Mouse (Mus musculus) intestine, embryonic 14.5 days (tissue): ENCODE measurements around the gene Sgo1. TPM values are rescaled to one million over a fixed set of nuclear protein-coding genes. Genes with fewer than 3 reads are reported as not detected.

Source experiments
- ATAC-seq: fragments of 200-750 bp; cut with Nextera tagmentation; replicated peaks from 2 replicates; pipeline ENCODE4 v1.8.0; 2017; ENCODE audit warnings: low read depth, moderate number of reproducible peaks, moderate TSS enrichment, moderate library complexity; ENCODE audit not compliant: low FRiP score, low TSS enrichment
- DNase-seq: peaks from one replicate; pipeline ENCODE4 v3.0.0-alpha.2; 2018; ENCODE audit warnings: low spot score
- H3K27ac ChIP-seq: fragments of 300-500 bp; sonication (generic); 2 replicates; pipeline ENCODE4 v1.5.1; 2014; ENCODE audit warnings: low read depth, mild to moderate bottlenecking, control low read depth
- H3K27me3 ChIP-seq: fragments of 300-500 bp; sonication (generic); replicated peaks from 2 replicates; pipeline ENCODE4 v1.6.1; 2014; ENCODE audit warnings: low read length, control low read depth; ENCODE audit not compliant: control insufficient read depth, insufficient read depth
- H3K36me3 ChIP-seq: fragments of 300-500 bp; sonication (generic); 2 replicates; pipeline ENCODE4 v1.6.1; 2014; ENCODE audit warnings: low read length, control low read depth; ENCODE audit not compliant: control insufficient read depth, insufficient read depth
- H3K4me1 ChIP-seq: fragments of 300-500 bp; sonication (generic); replicated peaks from 2 replicates; pipeline ENCODE4 v1.6.1; 2014; ENCODE audit warnings: low read length, control low read depth, mixed read lengths; ENCODE audit not compliant: control insufficient read depth, insufficient read depth
- H3K4me2 ChIP-seq: fragments of 300-500 bp; sonication (generic); 2 replicates; pipeline ENCODE4 v1.6.1; 2014; ENCODE audit warnings: low read length
- H3K4me3 ChIP-seq: fragments of 300-500 bp; sonication (generic); 2 replicates; pipeline ENCODE4 v1.5.1; 2014; ENCODE audit warnings: low read depth, low read length, control low read depth, mixed read lengths
- H3K9ac ChIP-seq: fragments of 300-500 bp; sonication (generic); 2 replicates; pipeline ENCODE4 v1.6.1; 2014; ENCODE audit warnings: mild to moderate bottlenecking, low read length
- H3K9me3 ChIP-seq: fragments of 300-500 bp; sonication (generic); 2 replicates; pipeline ENCODE4 v1.6.1; 2016; ENCODE audit warnings: low read length, control low read depth; ENCODE audit not compliant: control insufficient read depth
- WGBS: fragments of 180-500 bp; shearing (Covaris S2); extraction: QIAGEN DNeasy Blood & Tissue Kit; methylation state at CpG from one replicate; pipeline ENCODE4 v1.1.7; 2014; 5-methylcytosine and 5-hydroxymethylcytosine counted together
- polyA plus RNA-seq: library from polyadenylated mRNA; unstranded; fragments of >200 nt; fragmentation: Nextera tagmentation; extraction: Ambion mirVana; gene quantifications from 2 replicates; pipeline ENCODE4 v1.2.1, GENCODE M21; 2014

Sgo1 gene
- polyA plus RNA-seq, 1 experiment from 2014 or later = 39.7 TPM

GRCm38 (mm10) chr17:53656369-53656860 lies 32.7 kb downstream of the Sgo1 start:
- DNase-seq (no peak), ATAC-seq (no peak)
- H3K4me2 ChIP-seq = no peak overlapping the region
- H3K9me3 ChIP-seq = no peaks in the 10 kb centered on the region
- H3K9ac ChIP-seq = no peak overlapping the region
- H3K36me3 ChIP-seq = peaks cover 34% of the 10 kb centered on the region
- H3K27ac ChIP-seq = no peak overlapping the region
- no peaks in the 10 kb centered on the region for H3K4me1 ChIP-seq
- 45% methylated on average over 6 of the region's 6 CpGs for WGBS
- H3K4me3 ChIP-seq = no peak overlapping the region
- no peaks in the 10 kb centered on the region for H3K27me3 ChIP-seq

- no peak for DNase-seq
Measured at GRCm38 (mm10) chr17:53655959-53656358, 33.2 kb downstream of the Sgo1 start.

GRCm38 (mm10) chr17:53655081-53655480 lies 34.1 kb downstream of the Sgo1 start:
- H3K4me3 ChIP-seq = no peak overlapping the region
- H3K9me3 ChIP-seq = no peaks in the 10 kb centered on the region
- H3K36me3 ChIP-seq = peaks cover 33% of the 10 kb centered on the region
- no peak overlapping the region for H3K9ac ChIP-seq
- DNase-seq = no peak
- WGBS = 88% methylated on average over 6 of the region's 6 CpGs
- H3K27me3 ChIP-seq = no peaks in the 10 kb centered on the region
- H3K27ac ChIP-seq = no peak overlapping the region
- ATAC-seq = no peak
- no peak overlapping the region for H3K4me2 ChIP-seq
- H3K4me1 ChIP-seq = no peaks in the 10 kb centered on the region

More at GRCm38 (mm10) chr17:53655959-53656358, 33.2 kb downstream of the Sgo1 start:
- 86% methylated on average over 2 of the region's 2 CpGs for WGBS
- Histone ChIP-seq H3K36me3 (peaks cover 34% of the 10 kb centered on the region), H3K9me3 (no peaks in the 10 kb centered on the region), H3K27me3 (no peaks in the 10 kb centered on the region), H3K4me3 (no peak overlapping the region), H3K4me2 (no peak overlapping the region), H3K4me1 (no peaks in the 10 kb centered on the region), H3K9ac (no peak overlapping the region), H3K27ac (no peak overlapping the region)
- no peak for ATAC-seq

DNA sequence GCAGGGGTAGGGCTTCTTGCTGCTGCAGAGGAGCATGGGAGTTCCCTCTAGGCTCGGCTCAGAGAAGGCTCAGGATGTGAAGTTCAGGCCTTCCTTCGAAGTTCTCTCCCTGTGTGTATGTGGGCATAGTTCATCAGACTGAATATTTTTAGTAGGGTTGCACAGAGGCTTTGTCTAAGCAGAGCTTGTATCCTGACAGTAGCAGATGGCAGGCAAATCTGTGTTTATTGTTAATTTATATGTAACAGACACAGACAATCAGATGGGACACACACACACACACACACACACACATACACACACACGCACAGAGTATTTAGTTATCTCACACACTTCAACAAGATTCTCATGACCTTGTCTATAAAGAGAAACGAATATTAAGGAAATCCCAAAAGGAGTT lies 34.5 kb downstream of the Sgo1 start:
- H3K4me2 ChIP-seq = no peak overlapping the region
- H3K4me1 ChIP-seq = no peaks in the 10 kb centered on the region
- DNase-seq = no peak
- no peak for ATAC-seq
- no peak overlapping the region for H3K9ac ChIP-seq
- no peaks in the 10 kb centered on the region for H3K9me3 ChIP-seq
- no peaks in the 10 kb centered on the region for H3K27me3 ChIP-seq
- peaks cover 30% of the 10 kb centered on the region for H3K36me3 ChIP-seq
- H3K27ac ChIP-seq = no peak overlapping the region
- 87% methylated on average over 4 of the region's 4 CpGs for WGBS
- no peak overlapping the region for H3K4me3 ChIP-seq

GRCm38 (mm10) chr17:53650251-53650661 lies 38.9 kb downstream of the Sgo1 start:
- no peaks in the 10 kb centered on the region for H3K27me3 ChIP-seq
- H3K4me3 ChIP-seq = no peak overlapping the region
- peaks cover 39% of the 10 kb centered on the region for H3K36me3 ChIP-seq

DNA sequence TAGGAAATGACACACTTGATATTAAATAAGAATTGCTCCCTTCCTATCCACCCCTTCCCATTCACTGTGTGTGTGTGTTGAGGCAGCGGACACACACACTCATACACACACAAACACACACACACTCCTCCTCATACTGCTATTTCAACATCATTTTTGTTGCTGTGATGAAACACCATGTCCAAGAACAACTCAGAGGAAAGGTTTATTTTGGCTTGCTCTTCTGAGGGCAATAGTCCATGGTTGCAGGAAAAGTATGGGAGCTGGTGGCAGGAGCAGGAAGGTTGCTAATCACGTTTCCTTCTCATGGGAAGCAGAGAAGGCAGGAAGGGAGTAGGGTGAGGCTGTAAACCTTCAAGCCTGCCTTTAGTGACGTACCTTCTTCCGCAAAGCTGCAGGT lies 45.8 kb downstream of the Sgo1 start:
- Histone ChIP-seq H3K4me3 (no peak overlapping the region), H3K4me1 (no peaks in the 10 kb centered on the region), H3K9me3 (no peaks in the 10 kb centered on the region), H3K4me2 (no peak overlapping the region), H3K36me3 (peaks cover 50% of the 10 kb centered on the region; the same call in 1 of the 2 replicates), H3K9ac (no peak overlapping the region), H3K27ac (no peak overlapping the region), H3K27me3 (no peaks in the 10 kb centered on the region)
- DNase-seq = no peak
- 88% methylated on average over 4 of the region's 4 CpGs for WGBS
- no peak for ATAC-seq

More at GRCm38 (mm10) chr17:53650251-53650661, 38.9 kb downstream of the Sgo1 start:
- no peaks in the 10 kb centered on the region for H3K4me1 ChIP-seq
- no peak for ATAC-seq
- 90% methylated on average over 2 of the region's 2 CpGs for WGBS
- no peak for DNase-seq
- H3K27ac ChIP-seq = no peak overlapping the region
- no peak overlapping the region for H3K9ac ChIP-seq
- no peaks in the 10 kb centered on the region for H3K9me3 ChIP-seq
- H3K4me2 ChIP-seq = no peak overlapping the region

DNA sequence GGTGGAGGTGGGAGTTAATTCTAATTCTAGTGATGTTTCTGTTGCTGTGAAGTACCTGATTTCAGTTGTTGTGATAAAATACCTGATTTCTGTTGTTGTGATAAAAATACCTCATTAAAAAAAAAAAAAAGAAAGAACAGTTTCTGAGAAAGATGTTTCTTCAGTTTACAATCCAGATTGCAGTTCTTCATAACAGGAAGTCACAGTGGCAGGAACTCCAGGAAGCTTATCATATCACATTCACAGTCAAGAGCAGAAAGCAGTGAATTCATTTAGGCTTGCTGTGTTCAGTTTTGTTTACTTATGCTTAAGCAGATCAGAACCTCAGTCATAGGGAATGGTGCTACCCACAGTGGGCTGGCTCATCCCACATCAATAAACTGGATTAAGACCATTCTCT lies 57.8 kb downstream of the Sgo1 start:
- Histone ChIP-seq H3K27me3 (no peaks in the 10 kb centered on the region), H3K4me1 (no peaks in the 10 kb centered on the region), H3K9me3 (no peaks in the 10 kb centered on the region), H3K9ac (no peak overlapping the region), H3K4me2 (no peak overlapping the region), H3K36me3 (peaks cover 7% of the 10 kb centered on the region), H3K27ac (no peak overlapping the region), H3K4me3 (no peak overlapping the region)
- DNase-seq (no peak), ATAC-seq (no peak)

DNA sequence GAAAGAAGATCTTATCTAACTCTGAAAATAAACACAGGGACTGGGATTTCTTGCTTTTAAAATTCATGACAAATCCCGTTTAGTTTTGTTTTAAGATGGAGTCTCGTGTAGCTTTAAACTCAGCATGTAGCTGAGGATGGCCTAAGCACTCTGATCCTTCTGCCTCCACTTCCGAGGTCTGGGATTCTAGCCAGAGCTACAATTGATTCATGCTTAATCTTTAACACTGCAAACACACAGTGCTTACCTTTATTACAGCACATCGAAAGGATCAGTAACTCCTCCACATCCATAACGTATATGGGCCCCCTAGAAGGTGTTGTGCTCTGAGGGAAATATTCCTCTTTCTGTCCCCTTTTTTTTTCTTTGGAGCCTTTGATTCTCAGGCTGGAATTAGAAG lies 61.0 kb downstream of the Sgo1 start:
- H3K36me3 ChIP-seq = peaks cover 7% of the 10 kb centered on the region
- DNase-seq (no peak), ATAC-seq (no peak)
- H3K27ac ChIP-seq = no peak overlapping the region
- no peaks in the 10 kb centered on the region for H3K9me3 ChIP-seq
- H3K27me3 ChIP-seq = no peaks in the 10 kb centered on the region
- no peaks in the 10 kb centered on the region for H3K4me1 ChIP-seq
- WGBS = 55% methylated on average over 5 of the region's 5 CpGs
- H3K4me2 ChIP-seq = no peak overlapping the region
- H3K4me3 ChIP-seq = no peak overlapping the region
- H3K9ac ChIP-seq = no peak overlapping the region

- H3K9ac ChIP-seq = no peak overlapping the region
- no peak for ATAC-seq
- no peak overlapping the region for H3K4me3 ChIP-seq
- no peaks in the 10 kb centered on the region for H3K9me3 ChIP-seq
- no peak for DNase-seq
- no peak overlapping the region for H3K4me2 ChIP-seq
- no peaks in the 10 kb centered on the region for H3K27me3 ChIP-seq
- H3K27ac ChIP-seq = no peak overlapping the region
- peaks cover 2% of the 10 kb centered on the region for H3K36me3 ChIP-seq
- 68% methylated on average over 4 of the region's 4 CpGs for WGBS
- no peaks in the 10 kb centered on the region for H3K4me1 ChIP-seq
Measured at GRCm38 (mm10) chr17:53627497-53627896, 61.6 kb downstream of the Sgo1 start.
